In genomic region chr2:156496816-156497566, GRCm38 (mm10) we compare ENCODE assay signal across 13 mouse cellular contexts. TPM values are rescaled to one million over a fixed set of nuclear protein-coding genes. Genes with fewer than 3 reads are reported as not detected.
DNase-seq lines count a peak whose midpoint lies in the region; ATAC-seq lines count a peak whose summit lies in the region.
"Had no signal": no experiment of that assay in that cellular context is flagged by ENCODE, and none has a peak within 500 bp of the region (broad histone marks: within the 10 kb centered on the region; RNA-seq: fewer than 3 reads in every experiment).

No protein-coding gene starts in this region.

- 45% methylated on average over 5 of the region's 5 CpGs for WGBS in kidney, embryonic 15.5 days

- no peak overlapping the region for H3K4me2 ChIP-seq in kidney, embryonic 15.5 days

- no peak for DNase-seq in kidney, adult 11 months
- peak; percentile 39 for DNase-seq in MN1 (ENCODE audit: low spot score)
- peak; percentile 22 for DNase-seq in Muller cell, postnatal 12 days (ENCODE audit: inconsistent ontology term)
- peak; percentile 63 to 69 for DNase-seq in cerebellum, postnatal 25 days
- DNase-seq in urinary bladder, postnatal 14 days (ENCODE audit: low spot score), result no peak
- DNase-seq in lung, postnatal 14 days, result no peak
- DNase-seq: heart, adult 11 months; layer of hippocampus, adult 9-11 months; right cerebral cortex, postnatal 25 days had no signal

- H3K9me3 ChIP-seq in kidney, embryonic 15.5 days (replicated peaks), result no peaks in the 10 kb centered on the region

- no peak overlapping the region for H3K27ac ChIP-seq in kidney, embryonic 15.5 days
- H3K27ac ChIP-seq: kidney, postnatal 0 days; macrophage had no signal

- no peak overlapping the region for H3K4me3 ChIP-seq in kidney, embryonic 15.5 days (replicated peaks)

- H3K9ac ChIP-seq in kidney, embryonic 15.5 days, result no peak overlapping the region

- no peaks in the 10 kb centered on the region for H3K27me3 ChIP-seq in kidney, embryonic 15.5 days

- H3K36me3 ChIP-seq in kidney, embryonic 15.5 days, result peaks cover 38% of the 10 kb centered on the region

- peak; percentile 41; the same call in 1 of the 2 replicates for ATAC-seq in kidney, embryonic 15.5 days (replicated peaks; ENCODE audit: low FRiP score)
- ATAC-seq: CD4-positive, CD25-positive, alpha-beta regulatory T cell, adult 4 months had no signal

- H3K4me1 ChIP-seq in kidney, embryonic 15.5 days, result peaks cover 13% of the 10 kb centered on the region; the same call in 1 of the 2 replicates

RNA-seq across cellular contexts. Expression of gene Aar2, which starts 50.4 kb away (rescaled TPM):
- 37.5 and 38.0 TPM in 2 replicates for polyA plus RNA-seq in kidney, embryonic 15.5 days (2015; fragmentation: Nextera tagmentation; extraction: Ambion mirVana)

Comparison
In these comparisons a context has a peak if more than half of its experiments do, and no peak if none do; other contexts are left out.
1. DNase-seq: peak in MN1 (single experiment), Muller cell, postnatal 12 days (single experiment) and cerebellum, postnatal 25 days (2 of 2); none in kidney, adult 11 months (single experiment), urinary bladder, postnatal 14 days (single experiment) and lung, postnatal 14 days (single experiment).